Mouse (Mus musculus): ENCODE data around the gene Ctbp2.
A peak's percentile ranks its signal among the peaks of the same experiment; 100 is the strongest.
"Not testable (repeated sequence)": the region's sequence is repeated elsewhere in the genome, so short reads cannot be mapped to it uniquely, and the experiment has no call there.

Ctbp2 gene

DNA sequence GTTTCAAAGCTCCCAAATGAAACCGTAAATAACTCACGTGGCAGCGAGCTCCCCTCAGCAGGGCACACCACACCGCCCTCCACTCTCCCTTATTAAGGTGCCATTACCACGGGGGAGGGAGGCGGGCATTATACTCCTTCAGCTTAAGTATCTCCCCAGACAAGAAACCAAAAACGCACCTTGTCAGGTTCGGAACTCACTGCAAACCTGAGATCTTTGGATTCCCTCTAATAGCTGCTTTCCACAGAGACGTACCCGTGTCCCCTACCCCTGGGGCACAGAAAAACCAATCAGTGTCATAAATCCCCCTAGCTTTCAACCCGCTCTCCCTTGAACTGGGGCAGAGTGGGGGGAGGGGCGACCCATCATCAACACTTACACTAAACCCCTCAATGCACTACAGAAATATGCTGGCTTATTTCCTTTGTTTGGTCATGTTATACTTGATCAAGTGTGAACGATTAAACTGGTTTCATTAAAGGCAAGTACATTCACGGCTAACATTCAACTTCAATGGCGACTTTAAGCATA is 3.9 kb downstream of the Ctbp2 start:
- DNase-seq (ENCODE audit: low spot score): peak; percentile 45

DNA sequence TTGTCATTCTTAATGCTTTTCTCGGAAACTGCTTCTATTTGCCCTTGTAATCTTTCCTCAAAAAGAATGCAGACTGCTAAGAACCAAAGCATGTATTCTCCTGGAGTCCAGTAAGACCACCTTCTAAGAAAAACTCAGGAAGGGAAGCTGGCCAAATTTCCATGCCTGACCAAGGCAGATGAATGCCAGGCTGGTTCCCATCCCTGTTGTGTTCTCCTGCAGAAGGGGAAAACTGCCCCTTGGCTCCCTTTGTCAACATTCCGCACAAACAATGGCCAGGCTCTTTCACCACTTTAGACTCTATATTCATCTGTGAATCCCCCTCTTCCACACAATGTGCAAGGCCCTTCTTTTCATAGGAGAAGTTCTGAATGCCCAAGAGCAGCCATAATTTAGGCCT is 6.3 kb downstream of the Ctbp2 start:
- DNase-seq (ENCODE audit: low spot score): no peak

- DNase-seq (ENCODE audit: low spot score): no peak
Observed at GRCm38 (mm10) chr7:133116542-133116941, 7.6 kb downstream of the Ctbp2 start.

DNA sequence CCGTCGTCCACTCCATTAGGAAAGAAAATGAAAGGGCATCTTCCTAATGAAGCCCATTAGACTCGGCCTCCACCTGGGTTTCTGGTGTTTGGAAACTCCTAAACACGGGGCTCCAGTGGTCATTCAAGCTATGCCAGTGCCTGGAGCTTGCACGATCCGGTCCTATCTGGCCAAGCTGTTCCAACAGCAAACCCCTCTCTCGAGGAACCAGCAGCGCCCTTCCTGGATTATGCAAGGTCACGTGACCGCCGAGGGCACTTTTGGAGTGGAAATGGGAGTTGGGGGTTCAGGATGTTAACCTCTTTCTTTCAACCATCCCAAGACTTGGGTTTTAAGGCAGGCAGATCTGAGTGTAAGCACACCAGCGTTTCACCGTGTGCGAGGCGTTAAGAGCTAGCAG is 8.3 kb downstream of the Ctbp2 start:
- DNase-seq (ENCODE audit: low spot score): peak; percentile 58

DNA sequence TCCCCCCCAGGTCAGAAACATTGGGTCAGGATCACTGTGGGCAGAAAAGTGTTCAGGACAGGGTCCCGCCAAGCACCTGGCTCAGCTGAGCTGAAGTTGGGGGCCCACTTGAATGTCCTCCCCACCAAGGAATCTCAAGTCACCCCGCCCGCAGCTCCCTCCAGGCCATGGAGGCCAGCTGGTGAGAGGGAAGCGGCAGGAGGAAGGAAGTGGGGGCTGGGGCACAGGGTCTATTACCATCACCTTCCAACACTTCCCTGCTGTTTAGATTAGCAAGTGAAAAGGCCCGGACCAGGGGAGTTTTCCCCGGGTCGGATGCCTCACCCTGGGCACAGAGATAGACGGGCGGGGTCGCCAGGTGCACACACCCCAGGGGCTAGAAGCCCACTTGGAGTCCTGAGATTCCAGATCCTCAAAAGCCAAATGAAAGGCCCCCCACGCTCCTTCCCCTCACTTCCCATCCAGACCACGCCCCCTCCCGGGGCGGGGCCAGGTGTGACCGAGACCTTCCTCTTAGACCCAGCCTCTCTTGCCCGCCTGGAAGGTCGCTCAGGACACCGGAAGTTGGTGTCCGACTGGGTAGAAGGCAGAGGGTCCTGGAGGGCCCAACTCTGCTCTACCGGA is 9.2 kb downstream of the Ctbp2 start:
- DNase-seq (ENCODE audit: low spot score): peak; percentile 66

DNA sequence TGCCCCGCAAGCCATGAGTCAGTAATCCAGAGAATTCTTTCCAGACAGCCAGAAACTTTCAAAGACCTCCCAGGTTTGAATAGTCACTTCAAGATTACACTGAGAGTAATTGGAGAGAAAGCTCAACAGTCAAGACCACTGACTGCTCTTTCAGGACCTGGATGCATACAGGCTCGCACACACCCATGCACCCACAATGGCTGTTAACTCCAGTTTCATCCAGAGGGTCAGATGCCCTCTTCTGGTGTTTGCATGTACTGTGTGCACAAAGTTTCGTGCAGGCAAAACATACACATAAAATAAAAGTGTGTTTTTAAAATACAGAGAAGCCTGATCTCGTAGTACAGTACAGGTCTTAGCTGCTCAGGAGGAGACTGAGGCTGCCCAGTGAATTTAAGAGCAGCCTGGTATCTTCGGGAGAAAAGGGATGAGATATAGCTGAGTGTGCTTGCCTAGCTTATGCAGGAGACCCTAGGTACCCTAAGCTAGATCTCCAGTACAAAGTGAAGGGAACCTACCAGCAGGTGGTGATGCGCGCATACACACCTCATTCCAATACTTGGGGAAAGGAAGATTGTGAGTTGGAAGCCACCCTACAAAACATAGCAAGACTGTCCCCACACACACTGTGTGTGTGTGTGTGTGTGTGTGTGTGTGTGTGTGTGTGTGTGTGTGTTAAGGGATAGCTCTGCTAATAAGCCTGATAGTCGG is 10.8 kb downstream of the Ctbp2 start:
- no peak for DNase-seq (ENCODE audit: low spot score)

- peak; percentile 12 for DNase-seq (ENCODE audit: low spot score)
Observed at GRCm38 (mm10) chr7:133112351-133112831, 11.8 kb downstream of the Ctbp2 start.

- DNase-seq (ENCODE audit: low spot score): no peak
Observed at GRCm38 (mm10) chr7:133109442-133109841, 14.7 kb downstream of the Ctbp2 start.

DNA sequence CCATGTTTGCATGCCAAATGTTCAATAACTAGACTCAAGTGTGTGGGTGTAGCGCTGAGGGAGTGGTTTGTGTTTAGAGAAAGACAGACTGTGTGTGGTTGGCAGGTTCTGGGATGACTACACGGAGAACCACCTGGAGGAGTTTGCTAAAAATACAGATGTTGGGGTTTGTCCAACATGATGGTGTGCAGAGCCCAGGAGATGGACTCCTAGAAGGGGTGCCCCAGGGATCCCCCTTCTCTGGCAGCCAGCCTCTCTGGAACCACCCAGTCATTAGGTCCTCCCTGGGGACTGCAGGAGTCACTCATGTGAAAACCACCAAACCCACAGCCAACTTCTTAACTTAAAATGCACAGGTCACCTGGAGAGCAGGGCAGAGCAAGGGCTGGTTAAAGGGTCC is 15.5 kb downstream of the Ctbp2 start:
- no peak for DNase-seq (ENCODE audit: low spot score)

DNA sequence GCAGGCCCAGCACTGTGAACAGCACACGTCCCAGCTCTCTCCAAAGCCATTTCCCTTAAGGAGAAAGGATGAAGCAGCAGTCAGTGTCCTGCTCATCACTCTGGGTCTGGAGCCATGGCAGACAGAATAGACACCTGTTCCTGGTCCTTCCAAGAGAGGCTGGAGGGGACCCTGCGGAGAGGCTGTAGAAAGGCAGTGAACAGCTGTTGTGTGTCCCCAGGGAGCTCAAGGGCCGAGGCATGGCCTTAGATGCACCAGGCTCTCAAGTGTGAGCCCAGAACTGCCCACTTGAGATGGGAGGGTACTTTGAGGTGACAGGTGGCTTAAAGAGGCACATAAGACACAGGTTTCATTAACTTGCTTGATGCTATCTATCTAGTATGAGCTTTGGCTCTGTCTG is 21.6 kb downstream of the Ctbp2 start:
- no peak for DNase-seq (ENCODE audit: low spot score)

GRCm38 (mm10) chr7:133101070-133101469 is 23.1 kb downstream of the Ctbp2 start:
- no peak for DNase-seq (ENCODE audit: low spot score)

- DNase-seq (ENCODE audit: low spot score): no peak
Observed at GRCm38 (mm10) chr7:133100178-133100577, 24.0 kb downstream of the Ctbp2 start.

DNA sequence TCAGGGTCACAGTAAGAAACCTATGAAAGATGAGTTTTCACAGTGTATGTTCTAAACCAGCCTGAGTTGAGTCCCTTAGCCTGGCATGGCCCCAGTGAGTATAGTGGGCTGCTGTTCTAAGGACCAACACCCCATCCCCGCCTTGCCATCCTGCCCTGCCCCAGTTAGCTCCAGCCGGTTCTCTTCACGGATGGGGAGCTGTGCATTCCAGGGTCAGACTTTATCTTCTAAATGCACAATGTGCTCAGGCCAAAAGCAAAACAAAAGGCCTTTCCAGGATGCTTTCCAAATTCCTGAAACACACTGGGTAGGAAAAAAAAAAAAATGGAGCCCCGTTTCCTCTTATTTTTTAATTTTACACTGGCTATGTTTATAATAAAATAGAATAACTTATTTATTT is 24.9 kb downstream of the Ctbp2 start:
- no peak for DNase-seq (ENCODE audit: low spot score)

DNA sequence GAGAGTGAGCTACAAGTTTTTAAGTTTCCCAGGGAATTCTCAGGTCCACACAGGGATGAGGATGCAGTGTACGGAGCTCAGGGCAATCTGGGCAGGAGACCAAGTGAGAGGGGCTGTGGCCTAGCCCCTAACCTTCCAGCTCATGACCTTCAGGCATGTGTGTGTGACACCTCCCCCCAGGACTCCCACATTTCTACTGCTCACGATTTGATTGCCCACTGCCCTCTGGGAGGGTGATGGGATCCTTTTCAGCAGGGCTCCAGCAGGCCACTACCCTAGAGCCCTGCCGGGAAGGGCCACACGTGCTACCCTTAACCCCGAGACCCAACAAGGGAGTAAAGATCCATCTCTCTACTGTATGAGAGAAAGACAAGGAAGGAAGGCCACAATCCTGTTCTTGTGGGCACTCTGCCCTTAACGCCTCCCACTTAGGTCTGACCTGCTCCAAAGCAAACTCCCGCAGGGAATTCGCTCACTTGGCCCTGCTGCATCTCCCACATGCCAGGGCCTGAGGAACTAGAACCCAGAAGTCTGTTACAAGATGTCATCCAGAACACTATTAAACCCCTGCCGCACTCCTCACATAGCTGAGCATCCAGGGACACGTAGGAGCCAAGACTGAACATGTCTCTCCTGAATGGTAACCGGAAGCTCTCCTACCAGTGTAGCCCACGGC is 25.9 kb downstream of the Ctbp2 start:
- DNase-seq (ENCODE audit: low spot score): no peak

GRCm38 (mm10) chr7:133095610-133096009 is 28.5 kb downstream of the Ctbp2 start:
- DNase-seq (ENCODE audit: low spot score): not testable (repeated sequence)

GRCm38 (mm10) chr7:133094711-133095495 is 29.3 kb downstream of the Ctbp2 start:
- DNase-seq (ENCODE audit: low spot score): no peak

GRCm38 (mm10) chr7:133094161-133094560 is 30.0 kb downstream of the Ctbp2 start:
- no peak for DNase-seq (ENCODE audit: low spot score)

- no peak for DNase-seq (ENCODE audit: low spot score)
Observed at GRCm38 (mm10) chr7:133093731-133094130, 30.4 kb downstream of the Ctbp2 start.

GRCm38 (mm10) chr7:133090641-133091040 is 33.5 kb downstream of the Ctbp2 start:
- no peak for DNase-seq (ENCODE audit: low spot score)

GRCm38 (mm10) chr7:133089621-133090260 is 34.4 kb downstream of the Ctbp2 start:
- DNase-seq (ENCODE audit: low spot score): no peak

DNA sequence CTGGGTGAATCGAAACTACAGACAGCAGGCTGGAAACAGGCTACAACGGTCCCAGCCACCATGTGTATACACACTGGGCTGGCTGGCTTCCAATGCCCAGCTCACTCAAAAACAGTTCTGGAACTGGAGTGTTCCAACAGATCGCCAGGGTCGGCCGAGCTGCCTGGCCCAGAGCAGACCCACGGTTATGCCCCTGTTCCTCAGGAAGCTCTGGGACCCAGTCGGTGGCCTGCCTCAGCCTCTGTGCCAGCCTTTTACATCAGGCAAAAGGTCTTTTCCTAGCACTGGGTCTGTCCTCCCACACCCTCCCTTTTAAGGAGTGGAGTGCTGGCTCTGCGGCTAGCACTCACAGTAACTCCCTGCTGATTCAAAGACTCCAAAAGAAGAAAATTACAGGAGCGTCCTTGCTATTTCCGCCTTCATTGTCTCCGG is 35.3 kb downstream of the Ctbp2 start:
- no peak for DNase-seq (ENCODE audit: low spot score)

DNA sequence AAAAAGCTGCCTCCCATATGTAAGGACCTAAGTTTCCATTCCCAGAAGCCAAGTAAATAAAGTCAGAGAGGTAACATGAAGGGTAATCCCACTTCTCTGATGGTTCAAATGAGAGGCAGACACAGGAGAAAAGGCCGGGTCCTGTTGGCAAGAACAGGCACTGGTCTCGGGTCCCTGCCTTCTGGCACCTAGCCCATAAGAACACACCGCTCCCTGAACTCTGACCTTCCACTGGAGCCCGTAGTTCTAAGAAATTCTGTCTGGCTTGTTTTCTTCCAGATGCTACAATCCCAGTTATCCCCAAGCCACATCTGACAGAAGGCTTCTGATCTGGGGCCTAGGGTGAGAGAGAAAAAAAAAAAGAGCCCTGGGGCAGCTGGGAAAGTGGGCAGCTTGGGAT is 35.7 kb downstream of the Ctbp2 start:
- no peak for DNase-seq (ENCODE audit: low spot score)
